Mouse (Mus musculus) ES-Bruce4 (cell line): ENCODE data around the gene Cryba2.

Experiments used
- CTCF ChIP-seq: IDR thresholded peaks from one replicate; pipeline ENCODE4 v1.8.1; 2011; ENCODE audit warnings: low read depth, low read length
- POLR2A ChIP-seq: IDR thresholded peaks from one replicate; pipeline ENCODE4 v1.8.1; 2011; ENCODE audit warnings: low read length; ENCODE audit not compliant: insufficient read depth

GRCm38 (mm10) chr1:74939762-74940161, 46.8 kb upstream of the Cryba2 start:
- no peak for TF ChIP-seq CTCF
- no peak for TF ChIP-seq POLR2A
